Mouse (Mus musculus): ENCODE results near the gene Erh. TPM values are rescaled to one million over a fixed set of nuclear protein-coding genes. Genes with fewer than 3 reads are reported as not detected.

Erh gene
- polyA plus RNA-seq, 1 experiment from 2014 or later = 122 TPM

DNA sequence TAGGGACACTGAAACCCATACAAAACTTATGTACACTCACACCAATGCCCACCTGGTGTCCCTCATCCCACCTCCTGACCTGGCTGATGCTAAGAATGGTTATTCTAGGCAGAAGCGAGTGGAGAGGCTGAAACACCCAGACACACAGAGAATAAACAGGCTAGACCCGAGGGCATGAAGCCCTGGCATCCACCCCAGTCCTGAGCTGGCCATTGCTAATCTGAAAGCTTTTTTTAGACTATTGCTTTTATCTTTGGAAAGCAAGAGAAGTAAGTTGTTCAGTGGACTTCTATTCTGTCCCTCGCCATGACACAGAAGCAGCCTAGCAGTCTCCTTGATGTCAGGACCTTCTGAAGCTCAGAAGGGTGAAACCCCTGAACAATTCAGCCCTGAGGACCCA is 34.2 kb downstream of the Erh start:
- Histone ChIP-seq H3K27me3 (replicated peaks; ENCODE audit: insufficient read depth, low read length) (no peaks in the 10 kb centered on the region), H3K27ac (ENCODE audit: low read length) (no peak overlapping the region), H3K4me2 (replicated peaks; ENCODE audit: low read depth, low read length) (no peak overlapping the region), H3K4me3 (ENCODE audit: low read depth, low read length) (no peak overlapping the region), H3K9ac (replicated peaks; ENCODE audit: low read depth) (no peak overlapping the region), H3K9me3 (ENCODE audit: low read length) (no peaks in the 10 kb centered on the region), H3K4me1 (ENCODE audit: insufficient read depth, low read depth, low read length) (no peaks in the 10 kb centered on the region), H3K36me3 (ENCODE audit: insufficient read depth, low read length) (no peaks in the 10 kb centered on the region)
- TF ChIP-seq CTCF (IDR thresholded peaks at IDR 0.05) (no peak), EP300 (IDR thresholded peaks at IDR 0.05) (no peak)
- no peak for ATAC-seq
- 61% methylated on average over 3 of the region's 3 CpGs for WGBS
- DNase-seq (ENCODE audit: low spot score) = no peak

DNA sequence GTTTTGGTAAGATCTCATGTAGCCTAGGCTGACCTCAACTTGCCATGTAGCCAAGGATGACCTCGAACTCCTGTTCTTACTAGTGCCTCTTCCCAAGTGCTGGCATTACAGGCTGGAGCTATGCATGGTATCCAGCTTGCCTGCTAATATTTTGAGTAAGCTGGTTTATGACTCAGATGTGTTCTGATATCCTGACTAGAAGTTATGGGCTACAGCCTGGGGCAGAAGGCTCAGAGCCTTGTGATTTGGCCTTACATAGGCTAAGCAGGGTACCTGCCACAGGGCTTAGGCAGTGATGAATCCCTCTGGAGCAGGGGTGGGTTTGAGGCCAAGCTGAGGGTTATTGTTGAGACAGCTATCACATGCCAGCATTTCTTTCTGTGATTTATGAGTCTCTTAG is 35.6 kb downstream of the Erh start:
- no peak overlapping the region for H3K4me2 ChIP-seq (replicated peaks; ENCODE audit: low read depth, low read length)
- no peak overlapping the region for H3K27ac ChIP-seq (ENCODE audit: low read length)
- DNase-seq (ENCODE audit: low spot score) (no peak), ATAC-seq (no peak)
- H3K9ac ChIP-seq (replicated peaks; ENCODE audit: low read depth) = no peak overlapping the region
- H3K4me3 ChIP-seq (ENCODE audit: low read depth, low read length) = no peak overlapping the region
- peaks cover 11% of the 10 kb centered on the region for H3K4me1 ChIP-seq (ENCODE audit: insufficient read depth, low read depth, low read length)
- 77% methylated on average over 1 of the region's 1 CpGs for WGBS
- TF ChIP-seq EP300 (IDR thresholded peaks at IDR 0.05) = no peak
- no peak for TF ChIP-seq CTCF (IDR thresholded peaks at IDR 0.05)
- H3K9me3 ChIP-seq (ENCODE audit: low read length) = no peaks in the 10 kb centered on the region
- H3K27me3 ChIP-seq (replicated peaks; ENCODE audit: insufficient read depth, low read length) = no peaks in the 10 kb centered on the region
- no peaks in the 10 kb centered on the region for H3K36me3 ChIP-seq (ENCODE audit: insufficient read depth, low read length)

DNA sequence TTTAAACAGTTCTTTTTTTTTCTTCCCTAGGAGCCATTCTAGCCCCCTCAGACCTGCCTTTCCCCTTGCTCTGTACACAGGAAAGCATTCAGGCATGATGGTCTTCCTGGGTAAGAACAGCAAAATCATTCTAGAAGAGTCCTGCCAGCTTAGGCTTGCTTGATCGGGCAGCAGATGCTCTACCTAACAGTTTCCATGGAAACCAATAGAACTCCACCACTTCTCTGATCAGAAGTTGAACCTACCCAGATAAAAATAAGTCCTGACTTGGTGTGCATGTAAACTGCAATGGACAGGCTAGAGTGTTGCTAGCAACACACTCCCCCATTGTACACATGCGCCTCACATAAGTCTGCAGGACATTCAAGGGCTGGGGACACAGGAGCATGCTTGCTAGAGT is 39.9 kb downstream of the Erh start:
- H3K9me3 ChIP-seq (ENCODE audit: low read length) = no peaks in the 10 kb centered on the region
- H3K4me3 ChIP-seq (ENCODE audit: low read depth, low read length) = no peak overlapping the region
- WGBS = 78% methylated on average over 2 of the region's 2 CpGs
- H3K9ac ChIP-seq (replicated peaks; ENCODE audit: low read depth) = no peak overlapping the region
- DNase-seq (ENCODE audit: low spot score) (no peak), ATAC-seq (no peak)
- TF ChIP-seq CTCF (IDR thresholded peaks at IDR 0.05) (no peak), EP300 (IDR thresholded peaks at IDR 0.05) (no peak)
- H3K4me2 ChIP-seq (replicated peaks; ENCODE audit: low read depth, low read length) = no peak overlapping the region
- no peaks in the 10 kb centered on the region for H3K36me3 ChIP-seq (ENCODE audit: insufficient read depth, low read length)
- H3K27me3 ChIP-seq (replicated peaks; ENCODE audit: insufficient read depth, low read length) = no peaks in the 10 kb centered on the region
- 0 out of 2 replicates have a peak overlapping the region, but pooled peaks have one; percentile 54 for H3K27ac ChIP-seq (ENCODE audit: low read length)
- peaks cover 14% of the 10 kb centered on the region for H3K4me1 ChIP-seq (ENCODE audit: insufficient read depth, low read depth, low read length)

DNA sequence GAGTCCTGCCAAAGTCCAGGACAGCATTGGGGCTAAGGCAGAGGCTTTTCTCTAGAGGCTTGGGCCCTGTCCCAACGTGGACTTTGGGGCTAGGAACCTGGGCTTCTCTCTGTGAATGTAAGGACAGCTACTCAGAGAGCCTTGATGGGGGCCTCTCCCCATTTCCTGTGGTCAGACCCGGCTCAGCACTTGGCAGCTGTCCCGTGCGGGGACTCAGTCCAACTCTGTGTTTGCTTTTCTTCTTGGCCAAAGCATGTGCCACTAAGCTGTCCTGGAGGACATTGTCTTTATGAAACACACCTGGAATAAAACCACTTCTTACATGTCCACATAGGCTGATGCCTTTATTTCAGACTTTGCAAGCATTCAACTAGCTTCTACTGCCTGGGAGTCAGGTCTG is 40.6 kb downstream of the Erh start:
- ATAC-seq (peak; percentile 74), DNase-seq (ENCODE audit: low spot score) (peak; percentile 73)
- Histone ChIP-seq H3K4me2 (replicated peaks; ENCODE audit: low read depth, low read length) (no peak overlapping the region), H3K9ac (replicated peaks; ENCODE audit: low read depth) (no peak overlapping the region), H3K4me3 (ENCODE audit: low read depth, low read length) (no peak overlapping the region), H3K36me3 (ENCODE audit: insufficient read depth, low read length) (no peaks in the 10 kb centered on the region), H3K27me3 (replicated peaks; ENCODE audit: insufficient read depth, low read length) (no peaks in the 10 kb centered on the region), H3K27ac (ENCODE audit: low read length) (peak overlapping the region; percentile 54), H3K4me1 (ENCODE audit: insufficient read depth, low read depth, low read length) (peaks cover 14% of the 10 kb centered on the region), H3K9me3 (ENCODE audit: low read length) (no peaks in the 10 kb centered on the region)
- 3% methylated on average over 4 of the region's 4 CpGs for WGBS
- TF ChIP-seq CTCF (IDR thresholded peaks at IDR 0.05) (no peak), EP300 (IDR thresholded peaks at IDR 0.05) (no peak)

DNA sequence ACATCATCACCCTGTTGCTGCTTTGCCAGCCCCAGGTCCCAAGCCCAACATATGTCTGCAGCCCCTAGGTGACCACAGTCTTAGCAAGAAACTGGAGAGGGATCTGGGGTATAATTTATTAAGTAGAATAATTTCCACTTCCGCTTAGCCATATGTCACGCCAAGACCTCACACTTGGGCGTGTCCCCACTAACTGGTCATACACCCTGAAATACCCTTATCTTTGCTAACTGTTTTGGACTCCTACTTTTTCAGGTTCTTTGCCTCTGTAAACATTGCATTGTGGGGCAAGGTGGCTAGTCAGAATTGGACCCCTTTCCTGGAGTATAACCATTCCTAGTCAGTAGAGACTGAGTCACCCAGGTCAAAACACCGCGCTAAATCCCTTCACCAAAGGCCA is 41.7 kb downstream of the Erh start:
- Histone ChIP-seq H3K4me3 (ENCODE audit: low read depth, low read length) (no peak overlapping the region), H3K27ac (ENCODE audit: low read length) (no peak overlapping the region), H3K4me1 (ENCODE audit: insufficient read depth, low read depth, low read length) (peaks cover 14% of the 10 kb centered on the region), H3K9ac (replicated peaks; ENCODE audit: low read depth) (no peak overlapping the region), H3K27me3 (replicated peaks; ENCODE audit: insufficient read depth, low read length) (no peaks in the 10 kb centered on the region), H3K9me3 (ENCODE audit: low read length) (no peaks in the 10 kb centered on the region), H3K4me2 (replicated peaks; ENCODE audit: low read depth, low read length) (no peak overlapping the region), H3K36me3 (ENCODE audit: insufficient read depth, low read length) (no peaks in the 10 kb centered on the region)
- WGBS = 95% methylated on average over 5 of the region's 5 CpGs
- DNase-seq (ENCODE audit: low spot score) (no peak), ATAC-seq (no peak)
- TF ChIP-seq EP300 (IDR thresholded peaks at IDR 0.05) (no peak), CTCF (IDR thresholded peaks at IDR 0.05) (no peak)

DNA sequence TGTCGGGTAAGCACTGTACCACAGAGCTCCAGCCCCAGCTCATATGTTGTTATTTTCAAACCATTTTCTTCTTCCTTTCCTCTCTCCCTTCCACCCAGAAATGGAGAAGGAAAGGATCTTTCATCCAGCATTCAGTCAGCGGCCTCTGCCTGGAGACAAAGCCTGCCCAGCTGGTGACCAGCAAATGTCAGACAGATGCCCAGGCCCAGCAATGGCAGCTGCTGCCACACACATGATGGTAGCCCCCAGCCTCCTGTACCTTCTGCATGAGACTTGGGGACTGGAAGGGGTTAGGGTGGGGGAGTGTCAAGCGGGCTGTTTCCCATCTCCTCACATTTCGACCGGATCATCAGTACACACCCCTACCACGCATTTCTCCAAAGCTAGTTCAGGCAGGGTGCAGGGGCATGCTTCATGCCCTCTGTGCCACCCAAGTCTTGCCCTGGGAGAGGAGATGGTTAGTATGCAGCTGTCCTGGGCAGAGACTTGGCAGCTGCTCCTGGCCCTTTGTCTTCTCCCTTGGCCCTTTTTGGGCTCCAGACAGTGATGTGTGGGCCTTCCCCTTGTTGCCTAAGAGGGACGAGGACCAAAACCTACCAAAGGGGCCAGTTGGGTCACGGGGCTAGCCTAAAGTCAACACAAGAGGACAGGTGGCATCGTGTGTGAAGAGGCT is 42.4 kb downstream of the Erh start:
- Histone ChIP-seq H3K4me2 (replicated peaks; ENCODE audit: low read depth, low read length) (no peak overlapping the region), H3K4me1 (ENCODE audit: insufficient read depth, low read depth, low read length) (peaks cover 14% of the 10 kb centered on the region), H3K27ac (ENCODE audit: low read length) (no peak overlapping the region), H3K36me3 (ENCODE audit: insufficient read depth, low read length) (no peaks in the 10 kb centered on the region), H3K9me3 (ENCODE audit: low read length) (no peaks in the 10 kb centered on the region), H3K9ac (replicated peaks; ENCODE audit: low read depth) (no peak overlapping the region), H3K4me3 (ENCODE audit: low read depth, low read length) (no peak overlapping the region), H3K27me3 (replicated peaks; ENCODE audit: insufficient read depth, low read length) (no peaks in the 10 kb centered on the region)
- TF ChIP-seq EP300 (IDR thresholded peaks at IDR 0.05) (no peak), CTCF (IDR thresholded peaks at IDR 0.05) (no peak)
- 85% methylated on average over 9 of the region's 9 CpGs for WGBS
- no peak for ATAC-seq
- no peak for DNase-seq (ENCODE audit: low spot score)

DNA sequence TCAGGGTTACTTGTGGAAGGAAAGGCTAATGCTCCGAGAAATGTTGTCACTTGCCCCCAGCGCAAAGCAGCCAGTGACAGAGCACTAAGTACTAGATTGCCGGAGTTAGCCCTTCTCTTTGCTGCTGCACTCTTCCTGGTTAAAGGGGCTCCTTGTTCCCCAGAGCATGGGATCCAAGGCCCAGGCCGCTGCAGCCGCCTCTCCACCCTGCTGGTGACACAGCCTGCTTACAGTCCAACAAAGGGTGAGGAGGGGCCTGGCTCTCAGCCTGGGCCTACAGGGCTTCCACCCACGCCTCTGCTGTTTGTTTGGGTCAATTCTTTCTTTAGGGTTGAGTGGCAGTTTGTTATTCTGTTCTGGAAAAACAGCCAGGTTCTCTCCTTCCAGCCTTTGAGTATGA is 45.4 kb downstream of the Erh start:
- 41% methylated on average over 6 of the region's 6 CpGs for WGBS
- no peak overlapping the region for H3K9ac ChIP-seq (replicated peaks; ENCODE audit: low read depth)
- TF ChIP-seq CTCF (IDR thresholded peaks at IDR 0.05) = peak; percentile 44
- no peak for TF ChIP-seq EP300 (IDR thresholded peaks at IDR 0.05)
- DNase-seq (ENCODE audit: low spot score) = peak; percentile 46
- no peak overlapping the region for H3K4me2 ChIP-seq (replicated peaks; ENCODE audit: low read depth, low read length)
- H3K27me3 ChIP-seq (replicated peaks; ENCODE audit: insufficient read depth, low read length) = no peaks in the 10 kb centered on the region
- no peaks in the 10 kb centered on the region for H3K36me3 ChIP-seq (ENCODE audit: insufficient read depth, low read length)
- H3K27ac ChIP-seq (ENCODE audit: low read length) = no peak overlapping the region
- H3K4me3 ChIP-seq (ENCODE audit: low read depth, low read length) = no peak overlapping the region
- H3K4me1 ChIP-seq (ENCODE audit: insufficient read depth, low read depth, low read length) = peaks cover 5% of the 10 kb centered on the region
- ATAC-seq = peak; percentile 54
- no peaks in the 10 kb centered on the region for H3K9me3 ChIP-seq (ENCODE audit: low read length)
